Mouse (Mus musculus) ovary, adult 10 weeks (tissue): ENCODE measurements around the gene Abhd12b. TPM values are rescaled to one million over a fixed set of nuclear protein-coding genes. Genes with fewer than 3 reads are reported as not detected.

Experiments used
- polyA plus RNA-seq: library from polyadenylated mRNA; stranded (reverse); fragments of 350-450 nt; fragmentation: Illumina TruSeq; extraction: RNeasy Lipid Tissue Mini Kit (QIAGEN cat#74804); gene quantifications from one replicate; pipeline ENCODE4 v1.2.3, GENCODE M21; 2014

The Abhd12b gene
- polyA plus RNA-seq: not detected

DNA sequence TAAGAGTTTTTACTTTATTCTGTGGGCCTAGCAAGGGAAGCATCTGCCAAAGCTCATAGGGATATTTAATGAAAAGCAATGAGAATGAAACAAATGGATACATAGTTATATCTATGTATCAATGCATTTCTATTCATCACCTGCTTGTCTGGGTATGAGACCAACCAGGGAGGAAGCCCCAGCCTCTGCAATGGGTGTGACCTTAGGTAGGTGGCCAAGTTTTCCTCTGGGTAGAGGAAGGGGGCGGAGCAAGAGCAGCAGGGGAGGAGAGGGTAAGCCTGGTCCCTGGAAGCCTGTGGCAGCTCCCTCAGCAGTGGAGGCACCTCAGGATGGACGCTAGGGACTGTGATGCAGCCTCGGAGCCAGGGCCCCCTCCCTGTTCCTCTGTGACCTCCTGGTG, at the start of gene Abhd12b:
TSS of gene Abhd12b (plus strand) at position 301 of the 400 bp plus-strand sequence.

DNA sequence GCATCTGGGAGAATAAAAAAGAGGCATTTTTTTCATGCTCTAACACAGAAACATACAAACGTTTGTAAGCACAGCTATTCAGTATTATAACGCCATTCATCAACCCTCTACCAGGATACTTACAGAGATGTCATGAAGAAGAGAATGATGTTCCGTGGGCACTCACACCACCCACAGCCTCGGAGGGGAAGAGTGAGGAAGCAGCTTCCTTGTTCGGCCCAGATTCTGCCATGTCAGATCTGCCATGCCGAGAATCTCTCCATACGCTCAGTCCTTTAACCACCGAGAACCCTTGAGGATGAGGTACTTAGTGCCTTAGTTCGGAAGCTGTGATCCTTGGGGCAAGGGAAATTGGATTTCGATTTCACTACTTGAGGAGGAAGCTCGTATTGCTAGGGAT, 40.6 kb upstream of the Abhd12b start, which contains the start of gene Nin:
TSS of gene Nin (minus strand) at position 367 of the 400 bp plus-strand sequence.

DNA sequence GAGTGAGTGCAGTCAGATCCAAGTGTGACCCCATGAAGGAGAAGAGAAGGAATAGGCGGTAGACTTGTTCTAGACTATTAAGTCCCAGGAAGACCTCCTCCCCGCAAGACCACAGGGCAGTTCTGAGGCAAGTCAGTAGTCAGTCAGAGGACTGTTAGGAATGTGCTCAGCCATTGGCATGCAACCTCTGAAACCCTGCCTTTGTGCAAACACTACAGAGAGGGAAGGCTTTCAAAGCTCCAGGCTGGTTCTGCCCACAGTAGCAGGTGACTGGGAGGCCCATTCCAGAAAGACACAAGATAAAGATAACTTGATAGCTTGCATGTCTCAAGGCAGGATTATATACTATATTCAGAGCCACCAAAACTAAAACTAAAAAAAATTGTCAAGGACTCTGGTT, 77.4 kb downstream of the Abhd12b start, which contains the start of gene Pygl:
TSS of gene Pygl (minus strand) at position 195 of the 400 bp plus-strand sequence.

Other genes with a start within 250 kb of the Abhd12b start
- gene Sav1, start 167.1 kb upstream of the Abhd12b start, polyA plus RNA-seq: 130 TPM
- gene Nin, start 40.4 kb upstream of the Abhd12b start, polyA plus RNA-seq: 20.9 TPM
- gene Pygl, start 77.3 kb downstream of the Abhd12b start, polyA plus RNA-seq: 22.7 TPM
- gene Trim9, start 193.5 kb downstream of the Abhd12b start, polyA plus RNA-seq: 4.5 TPM